Mouse (Mus musculus) granulocyte monocyte progenitor cell, adult 5-6 weeks (primary cell): ENCODE measurements around the gene Gm6176. TPM values are rescaled to one million over a fixed set of nuclear protein-coding genes. Genes with fewer than 3 reads are reported as not detected.
"Not testable (repeated sequence)": the region's sequence is repeated elsewhere in the genome, so short reads cannot be mapped to it uniquely, and the experiment has no call there.

Experiments
- ATAC-seq: replicated peaks from 2 replicates; pipeline ENCODE4 v1.8.0; 2016; ENCODE audit warnings: mild to moderate bottlenecking, moderate TSS enrichment, inconsistent platforms; ENCODE audit not compliant: poor library complexity, severe bottlenecking
- total RNA-seq, 2 experiments: library from RNA; stranded (forward) in 1 of 2; stranded (reverse) in 1 of 2; fragments of 200-712, 200-1000 nt in 1 of 2; fragments of >200 nt in 1 of 2; fragmentation: Nextera tagmentation in 1 of 2; gene quantifications; 2 replicates each; pipeline ENCODE4 v1.2.3; 2014 to 2017

Gm6176 gene
- total RNA-seq (2014; fragmentation: Nextera tagmentation): not detected in 2 replicates
- total RNA-seq (2017): not detected in 2 replicates

DNA sequence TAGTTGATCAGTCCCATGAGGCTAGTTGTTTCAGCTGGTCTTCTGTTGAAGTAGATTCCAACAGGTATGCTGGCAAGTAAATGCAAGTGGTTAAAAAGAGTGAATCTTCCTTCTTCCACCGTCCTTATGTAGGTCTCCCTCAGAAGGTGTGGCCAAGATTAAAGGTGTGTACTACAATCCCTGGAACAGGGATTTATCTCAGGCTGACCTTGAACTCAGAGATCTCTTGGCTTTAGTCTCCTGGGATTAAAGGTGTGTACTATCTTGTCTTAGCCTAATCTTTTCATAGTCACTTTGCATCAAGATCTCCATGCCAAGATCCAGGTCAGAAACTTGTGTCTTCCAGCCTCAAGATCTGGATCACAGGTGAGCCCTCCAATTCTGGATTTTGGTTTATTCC is at the start of gene Gm6176:
Gene Gm6176 (minus strand): TSS at position 101 of the 400 bp plus-strand sequence.
- ATAC-seq: not testable (repeated sequence)

DNA sequence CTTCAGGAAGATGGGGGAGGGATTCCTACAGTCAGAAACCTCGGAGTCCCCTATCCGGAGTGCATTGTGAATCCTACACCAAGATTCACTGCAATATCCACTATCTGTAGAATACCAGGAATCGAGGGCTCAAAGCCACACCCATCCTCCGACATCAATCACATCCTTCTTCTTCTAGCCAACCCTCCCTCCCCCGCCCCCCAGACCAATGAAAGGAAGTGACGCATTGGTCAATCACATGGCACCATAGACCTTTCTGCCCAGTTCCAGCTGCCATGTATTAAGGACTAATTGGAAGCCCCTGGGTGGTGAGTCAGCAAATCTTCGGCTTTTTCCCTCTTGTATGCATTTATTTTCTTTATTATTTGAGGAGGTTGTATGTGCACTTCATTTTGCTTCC is 12.7 kb upstream of the Gm6176 start, which contains the start of gene Vmn1r139:
Gene Vmn1r139 (plus strand): TSS at position 301 of the 400 bp plus-strand sequence.
- ATAC-seq: not testable (repeated sequence)

DNA sequence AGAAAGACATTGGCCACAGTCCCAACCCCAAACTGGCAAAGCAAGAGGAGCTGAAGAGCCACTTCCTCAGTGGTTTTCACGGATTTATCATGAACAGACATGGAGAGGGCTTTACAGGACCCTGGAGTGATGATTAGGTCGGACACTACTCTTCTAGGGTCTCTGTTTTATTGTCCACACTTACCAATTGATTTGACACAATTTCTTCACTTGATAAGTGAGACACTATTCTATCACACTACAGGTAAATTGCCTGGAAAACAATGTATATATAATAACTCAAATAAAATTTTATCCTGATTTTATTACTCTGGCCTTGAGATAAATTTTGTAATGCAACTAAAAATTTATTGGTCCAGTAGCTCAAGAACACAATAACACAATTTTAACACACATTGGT is 27.3 kb downstream of the Gm6176 start, which contains the start of gene Vmn1r138:
Gene Vmn1r138 (minus strand): TSS at position 101 of the 400 bp plus-strand sequence.
- ATAC-seq: not testable (repeated sequence)

Other genes with a start within 250 kb of the Gm6176 start
- not detected in 2 replicates for gene Vmn1r135, start 224.0 kb downstream of the Gm6176 start, total RNA-seq (2014; fragmentation: Nextera tagmentation)
- gene Vmn1r135, start 224.0 kb downstream of the Gm6176 start, total RNA-seq (2017): not detected in 2 replicates
- gene Gm5725, start 212.0 kb downstream of the Gm6176 start, total RNA-seq (2014; fragmentation: Nextera tagmentation): not detected in 2 replicates
- not detected in 2 replicates for gene Gm5725, start 212.0 kb downstream of the Gm6176 start, total RNA-seq (2017)
- gene Gm5891, start 135.0 kb downstream of the Gm6176 start, total RNA-seq (2014; fragmentation: Nextera tagmentation): not detected in 2 replicates
- gene Gm5891, start 135.0 kb downstream of the Gm6176 start, total RNA-seq (2017): not detected in 2 replicates
- gene Vmn1r137, start 61.7 kb downstream of the Gm6176 start, total RNA-seq (2014; fragmentation: Nextera tagmentation): not detected in 2 replicates
- gene Vmn1r137, start 61.7 kb downstream of the Gm6176 start, total RNA-seq (2017): not detected in 2 replicates
- gene Vmn1r138, start 27.4 kb downstream of the Gm6176 start, total RNA-seq (2014; fragmentation: Nextera tagmentation): not detected in 2 replicates
- not detected in 2 replicates for gene Vmn1r138, start 27.4 kb downstream of the Gm6176 start, total RNA-seq (2017)
- not detected in 2 replicates for gene Vmn1r139, start 12.8 kb upstream of the Gm6176 start, total RNA-seq (2014; fragmentation: Nextera tagmentation)
- gene Vmn1r139, start 12.8 kb upstream of the Gm6176 start, total RNA-seq (2017): not detected in 2 replicates
- gene Gm16451, start 61.9 kb upstream of the Gm6176 start, total RNA-seq (2014; fragmentation: Nextera tagmentation): not detected in 2 replicates
- not detected in 2 replicates for gene Gm16451, start 61.9 kb upstream of the Gm6176 start, total RNA-seq (2017)
- gene Gm10666, start 78.4 kb upstream of the Gm6176 start, total RNA-seq (2014; fragmentation: Nextera tagmentation): not detected in 2 replicates
- gene Gm10666, start 78.4 kb upstream of the Gm6176 start, total RNA-seq (2017): not detected in 2 replicates
- not detected in 2 replicates for gene Vmn1r142, start 107.7 kb upstream of the Gm6176 start, total RNA-seq (2014; fragmentation: Nextera tagmentation)
- not detected in 2 replicates for gene Vmn1r142, start 107.7 kb upstream of the Gm6176 start, total RNA-seq (2017)
- not detected in 2 replicates for gene Vmn1r143, start 133.1 kb upstream of the Gm6176 start, total RNA-seq (2014; fragmentation: Nextera tagmentation)
- not detected in 2 replicates for gene Vmn1r143, start 133.1 kb upstream of the Gm6176 start, total RNA-seq (2017)
- not detected in 2 replicates for gene Gm8653, start 145.0 kb upstream of the Gm6176 start, total RNA-seq (2014; fragmentation: Nextera tagmentation)
- gene Gm8653, start 145.0 kb upstream of the Gm6176 start, total RNA-seq (2017): not detected in 2 replicates
- gene Gm8453, start 173.2 kb upstream of the Gm6176 start, total RNA-seq (2014; fragmentation: Nextera tagmentation): not detected in 2 replicates
- gene Gm8453, start 173.2 kb upstream of the Gm6176 start, total RNA-seq (2017): not detected in 2 replicates